Mouse (Mus musculus) lung, postnatal 10 days (tissue): ENCODE measurements at regions not wholly inside any gene's neighbourhood (a gene's known extent, or its start where the extent isn't known, plus 50 kb on each side); places are given as distances from the start of the nearest gene placed in this dataset.
"Not testable (repeated sequence)": the region's sequence is repeated elsewhere in the genome, so short reads cannot be mapped to it uniquely, and the experiment has no call there.

ENCODE experiments used
- DNase-seq: peaks from one replicate; pipeline ENCODE4 v3.0.0; 2021

DNA sequence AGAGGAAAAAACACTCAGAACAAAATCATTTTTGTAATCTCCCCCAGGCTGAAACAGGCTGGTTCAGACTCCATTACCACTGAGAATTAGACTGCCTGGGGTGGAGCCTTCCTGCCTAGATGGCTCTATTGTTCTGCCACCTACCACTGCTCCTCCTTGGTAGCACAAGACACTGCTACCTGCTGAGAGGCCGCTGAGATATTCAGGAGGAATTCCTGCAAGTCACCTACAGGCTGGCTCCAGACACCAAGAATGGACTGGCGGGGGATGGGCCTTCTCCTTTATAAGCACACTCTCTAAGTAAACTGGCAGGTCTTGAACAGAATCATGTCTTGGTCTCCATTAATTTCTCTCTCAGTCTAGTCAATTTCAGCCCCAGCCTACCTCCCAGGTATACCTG, 3289.4 kb downstream of the Gm37988 start:
- DNase-seq, result no peak

DNA sequence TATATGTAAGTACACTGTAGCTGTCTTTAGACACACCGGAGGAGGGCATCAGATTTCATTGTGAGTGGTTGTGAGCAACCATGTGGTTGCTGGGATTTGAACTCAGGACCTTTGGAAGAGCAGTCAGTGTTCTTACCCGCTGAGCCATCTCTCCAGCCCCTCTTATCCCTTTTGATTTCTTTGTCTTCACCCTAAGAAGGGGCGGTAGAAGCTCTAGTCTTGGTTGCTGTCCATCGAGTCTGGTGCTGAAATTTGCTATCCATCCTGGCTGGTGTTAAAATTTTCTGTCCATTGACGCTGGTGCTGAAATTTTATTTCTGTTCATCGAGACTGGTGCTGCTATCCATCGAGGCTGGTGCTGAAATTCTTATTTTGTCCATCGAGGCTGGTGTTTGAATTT, 3290.9 kb upstream of the A830018L16Rik start:
- peak; percentile 15 for DNase-seq

DNA sequence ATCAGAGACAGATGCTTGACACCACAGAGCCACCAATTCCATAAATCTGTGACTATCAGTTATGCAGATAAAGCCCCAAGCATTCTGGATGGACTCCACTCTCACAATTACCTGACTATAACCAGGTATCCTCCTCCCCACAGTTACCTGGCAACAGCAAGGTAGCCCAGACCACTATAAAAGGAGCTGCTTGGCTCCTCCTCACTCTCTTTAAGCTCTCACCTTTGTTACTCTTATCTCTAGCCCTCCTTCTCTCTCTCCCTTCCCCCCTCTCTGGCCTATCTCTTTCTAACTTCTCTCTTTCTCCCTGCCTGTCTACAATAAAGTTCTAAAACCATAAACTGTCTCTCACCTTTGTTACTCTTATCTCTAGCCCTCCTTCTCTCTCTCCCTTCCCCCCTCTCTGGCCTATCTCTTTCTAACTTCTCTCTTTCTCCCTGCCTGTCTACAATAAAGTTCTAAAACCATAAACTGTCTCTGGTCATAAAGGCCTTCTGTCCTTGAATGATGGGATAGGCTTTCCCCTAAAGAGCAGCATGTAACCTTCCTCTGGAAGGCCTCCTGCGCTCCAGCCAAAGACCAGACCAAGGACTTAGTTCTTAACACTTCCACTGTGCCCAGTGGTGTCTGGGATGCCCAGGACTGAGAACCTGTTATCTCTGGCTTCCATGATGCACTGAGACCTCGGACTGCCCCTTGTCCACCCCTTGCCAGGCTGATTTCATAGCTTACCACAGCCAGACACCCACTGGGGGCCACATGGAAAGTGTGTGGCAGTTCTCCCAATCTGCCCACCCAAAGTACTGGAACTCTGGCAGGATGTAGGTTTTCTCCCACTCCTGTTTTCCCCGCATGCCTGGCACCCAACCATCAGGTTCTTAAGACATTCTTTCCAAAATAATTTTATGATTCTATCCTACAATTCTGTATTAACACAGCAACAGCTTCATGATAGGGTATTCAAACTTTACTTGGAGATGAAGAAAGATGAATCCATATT, 3279.2 kb upstream of the A830018L16Rik start:
- not testable (repeated sequence) for DNase-seq

DNA sequence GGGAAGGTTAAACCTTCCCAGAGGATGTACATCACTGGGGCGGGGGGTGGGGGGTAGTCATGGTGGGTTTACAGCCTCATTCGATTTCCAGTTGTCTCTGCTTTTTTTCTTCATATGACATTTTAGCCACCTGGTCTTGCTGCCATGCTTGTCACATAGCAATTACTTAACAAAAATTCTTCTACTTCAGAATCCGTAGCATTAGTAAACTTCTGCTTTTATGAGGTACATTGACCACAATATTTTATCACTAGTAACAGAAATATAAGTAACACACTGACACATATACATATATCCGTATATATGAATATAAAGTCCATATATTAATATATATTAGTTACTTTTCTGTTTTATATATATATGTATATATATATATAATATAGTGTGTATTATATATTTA, 3271.3 kb upstream of the A830018L16Rik start:
- DNase-seq, result no peak

DNA sequence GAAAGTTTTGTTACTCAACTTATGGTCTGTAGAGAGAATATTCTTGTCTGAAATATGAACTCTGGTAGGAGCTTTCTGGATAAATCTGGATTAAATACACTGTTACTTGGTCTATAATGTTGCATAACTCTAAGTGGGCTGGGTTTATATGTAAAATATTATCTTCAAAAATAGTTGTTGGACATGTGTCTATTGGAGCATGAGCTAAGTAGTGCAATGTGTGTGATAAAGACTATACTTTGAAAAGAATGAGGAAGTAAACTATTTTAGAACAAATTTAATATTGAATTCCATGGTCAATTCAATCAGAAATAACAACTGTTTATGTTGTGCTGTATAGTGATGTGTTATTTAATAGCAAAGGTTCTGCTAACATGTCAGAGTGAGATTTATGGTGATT, 3240.7 kb upstream of the A830018L16Rik start:
- DNase-seq, result no peak
